Mouse (Mus musculus) yolk sac, embryonic 10.5 days (tissue): ENCODE measurements around the gene Vmn1r192.
A peak's percentile ranks its signal among the peaks of the same experiment; 100 is the strongest.
"Not testable (repeated sequence)": the region's sequence is repeated elsewhere in the genome, so short reads cannot be mapped to it uniquely, and the experiment has no call there.

Experiments used
- DNase-seq: peaks from one replicate; pipeline ENCODE4 v3.0.0-alpha.2; 2017; ENCODE audit warnings: low spot score

Gene Vmn1r192

GRCm38 (mm10) chr13:22191041-22191440 is at the start of gene Vmn1r192:
Gene Vmn1r192 (minus strand): TSS chr13:22191141.
- DNase-seq = no peak

- not testable (repeated sequence) for DNase-seq
Observed at GRCm38 (mm10) chr13:22223060-22223459, 32.1 kb upstream of the Vmn1r192 start, which contains the start of gene Vmn1r193. Gene Vmn1r193 (minus strand): TSS chr13:22223160.

DNA sequence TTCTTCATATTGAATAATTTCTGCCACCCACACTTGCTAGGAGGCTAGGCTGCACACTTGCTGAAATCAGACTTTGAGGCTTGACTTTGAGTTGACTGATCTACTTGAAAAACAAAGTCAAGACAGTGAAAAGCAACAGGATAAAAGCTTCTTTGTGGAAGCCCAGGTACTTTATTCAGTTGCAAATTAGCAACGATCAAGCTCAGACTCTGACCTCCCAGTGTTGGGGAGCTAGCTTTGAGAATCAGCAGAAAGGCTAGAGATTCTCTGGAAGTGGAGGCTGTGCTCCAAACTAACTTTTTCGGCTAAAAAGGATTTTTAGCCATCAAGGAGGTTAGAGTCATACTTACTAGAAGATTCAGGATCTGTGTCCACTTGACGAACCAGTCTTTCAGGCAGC is 1.8 kb upstream of the Vmn1r192 start:
- DNase-seq = not testable (repeated sequence)

DNA sequence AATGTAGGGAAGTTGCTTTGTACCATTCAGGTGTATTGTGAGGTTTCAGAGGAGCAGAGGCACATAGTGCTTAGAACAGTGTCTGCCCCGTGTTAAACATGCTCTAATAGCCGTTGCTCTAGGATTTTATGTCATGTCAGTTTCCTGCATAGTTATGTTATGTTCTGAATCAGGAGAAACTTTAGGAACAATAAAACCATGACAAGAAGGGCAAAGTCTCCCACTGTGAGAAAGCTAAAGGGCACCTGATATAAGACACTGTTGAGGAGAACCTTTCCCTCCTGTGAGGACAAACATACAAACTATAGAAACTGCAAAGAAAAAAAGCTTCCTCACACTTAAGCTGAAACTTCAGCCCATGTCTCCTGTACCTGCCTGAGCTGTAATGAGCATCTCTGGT is 556 bp downstream of the Vmn1r192 start:
- DNase-seq = no peak

DNA sequence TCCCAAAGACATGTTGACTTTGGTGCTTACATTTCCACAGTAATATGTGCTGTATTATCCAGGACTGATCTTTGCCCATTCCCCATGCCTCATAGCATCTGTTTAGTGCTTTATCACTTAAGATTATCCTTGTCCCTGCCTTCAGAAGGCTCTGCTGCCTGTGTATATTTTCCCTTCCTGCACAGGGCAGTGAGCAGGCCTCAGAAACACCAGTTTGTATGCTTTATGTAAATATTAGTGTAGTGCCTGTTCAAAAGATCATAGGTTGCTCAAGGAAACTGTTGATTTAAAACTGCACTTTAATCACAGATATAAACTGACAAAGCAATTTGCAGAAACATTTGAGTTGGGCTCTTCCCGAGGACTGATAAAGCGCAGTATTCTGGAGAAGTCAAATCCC is 1.6 kb downstream of the Vmn1r192 start:
- DNase-seq = peak; percentile 12

- no peak for DNase-seq
Observed at GRCm38 (mm10) chr13:22183869-22184268, 7.1 kb downstream of the Vmn1r192 start, which contains the start of gene Vmn1r191. Gene Vmn1r191 (minus strand): TSS chr13:22183969.

DNA sequence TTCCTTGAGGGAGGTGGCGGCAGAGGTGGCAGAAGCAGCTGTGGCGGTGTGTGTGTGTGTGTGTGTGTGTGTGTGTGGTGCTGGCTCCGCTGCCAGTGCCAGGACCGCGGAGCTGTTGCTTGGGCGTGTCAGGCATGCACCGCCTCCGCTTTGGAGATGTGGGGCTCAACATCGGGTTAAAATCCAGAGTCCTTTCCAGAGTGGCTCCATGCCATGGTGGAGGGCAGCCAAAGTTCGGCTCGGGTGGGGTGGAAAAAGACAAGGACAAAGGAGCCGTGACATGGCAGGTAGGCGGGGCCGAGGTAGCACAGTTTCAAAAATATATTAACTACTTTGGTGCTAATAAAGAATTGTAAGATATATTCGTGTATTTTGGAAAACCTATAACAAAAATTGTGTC is 22.5 kb downstream of the Vmn1r192 start:
- no peak for DNase-seq

GRCm38 (mm10) chr13:22136495-22137293 is 54.2 kb downstream of the Vmn1r192 start:
- not testable (repeated sequence) for DNase-seq
